Mouse (Mus musculus) lung, postnatal 4 days (tissue): Measurements from ENCODE around the gene Vmn1r111.
"Not testable (repeated sequence)": the region's sequence is repeated elsewhere in the genome, so short reads cannot be mapped to it uniquely, and the experiment has no call there.

ENCODE experiments used
- DNase-seq, 2 experiments: peaks; one replicate each; pipeline ENCODE4 v3.0.0; 2021

The Vmn1r111 gene

GRCm38 (mm10) chr7:20703116-20703515 lies at the start of gene Vmn1r111:
Gene Vmn1r111 (minus strand): TSS chr7:20703216.
- DNase-seq = not testable (repeated sequence)

GRCm38 (mm10) chr7:20730524-20730923 lies 27.5 kb upstream of the Vmn1r111 start, which contains the start of gene Gm10668:
Gene Gm10668 (minus strand): TSS chr7:20730624.
- not testable (repeated sequence) for DNase-seq

GRCm38 (mm10) chr7:20668618-20669017 lies 34.4 kb downstream of the Vmn1r111 start, which contains the start of gene Vmn1r107:
Gene Vmn1r107 (plus strand): TSS chr7:20668918.
- not testable (repeated sequence) for DNase-seq
